Mouse (Mus musculus) effector memory CD4-positive, alpha-beta T cell, adult 7 months (primary cell): ENCODE measurements around the gene Gabra6. TPM values are rescaled to one million over a fixed set of nuclear protein-coding genes. Genes with fewer than 3 reads are reported as not detected.

Experiments
- polyA plus RNA-seq: library from polyadenylated mRNA; unstranded; fragments of 100-300 nt; shearing (Covaris generic); gene quantifications from one replicate; pipeline ENCODE4 v1.2.1, GENCODE M21; 2017

Gene Gabra6
- not detected for polyA plus RNA-seq

GRCm38 (mm10) chr11:42320882-42321281, at the start of gene Gabra6:
Gabra6 (minus strand) TSS chr11:42321072.

Other genes starting within 250 kb of the Gabra6 start
- gene Gabra1, start 138.1 kb downstream of the Gabra6 start, polyA plus RNA-seq, result not detected
- not detected for gene Gabrb2, start 98.7 kb upstream of the Gabra6 start, polyA plus RNA-seq